Comparison of ENCODE assay signal across 19 mouse cellular contexts in the genomic region with DNA sequence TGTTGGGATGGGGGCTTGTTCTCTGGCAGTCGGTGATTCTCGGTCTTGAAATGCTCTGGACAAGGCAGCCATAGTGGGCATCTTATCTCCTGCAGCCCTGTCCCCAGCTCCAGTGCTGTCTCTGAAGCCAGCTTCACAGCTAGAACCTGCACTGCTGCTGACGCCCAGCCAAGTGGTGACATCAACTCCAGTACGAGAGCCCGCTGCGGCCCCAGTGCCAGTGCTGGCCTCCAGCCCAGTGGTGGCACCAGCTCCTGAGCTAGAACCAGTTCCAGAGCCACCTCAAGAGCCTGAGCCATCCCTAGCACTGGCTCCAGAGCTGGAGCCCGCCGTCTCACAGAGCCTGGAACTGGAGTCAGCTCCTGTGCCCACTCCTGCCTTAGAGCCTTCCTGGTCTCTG. TPM values are rescaled to one million over a fixed set of nuclear protein-coding genes. Genes with fewer than 3 reads are reported as not detected.
DNase-seq lines count a peak whose midpoint lies in the region; ATAC-seq lines count a peak whose summit lies in the region.
"Had no signal": no experiment of that assay in that cellular context is flagged by ENCODE, and none has a peak within 500 bp of the region (broad histone marks: within the 10 kb centered on the region; RNA-seq: fewer than 3 reads in every experiment).

No protein-coding gene starts in this region.

- ATAC-seq in hindbrain, embryonic 14.5 days (ENCODE audit: low FRiP score), result no peak
- no peak for ATAC-seq in midbrain, embryonic 13.5 days
- no peak for ATAC-seq in midbrain, embryonic 15.5 days (replicated peaks)
- ATAC-seq in cerebellum, adult (ENCODE audit: insufficient number of reproducible peaks, low FRiP score, low TSS enrichment), result peak; percentile 47; the same call in 1 of the 2 replicates
- ATAC-seq: forebrain, postnatal 0 days; hindbrain, embryonic 16.5 days; Patski had no signal

- H3K4me2 ChIP-seq in hindbrain, embryonic 14.5 days (replicated peaks), result no peak overlapping the region
- H3K4me2 ChIP-seq in midbrain, embryonic 13.5 days (replicated peaks), result no peak overlapping the region
- H3K4me2 ChIP-seq in midbrain, embryonic 15.5 days, result no peak overlapping the region
- H3K4me2 ChIP-seq: liver, embryonic 11.5 days had no signal

- peak overlapping the region; percentile 35; the same call in 1 of the 2 replicates for H3K27ac ChIP-seq in hindbrain, embryonic 10.5 days
- H3K27ac ChIP-seq in hindbrain, embryonic 14.5 days, result no peak overlapping the region
- H3K27ac ChIP-seq in midbrain, embryonic 13.5 days, result no peak overlapping the region
- H3K27ac ChIP-seq in midbrain, embryonic 15.5 days, result no peak overlapping the region

- peaks cover 80% of the 10 kb centered on the region for H3K36me3 ChIP-seq in hindbrain, embryonic 10.5 days
- H3K36me3 ChIP-seq in hindbrain, embryonic 14.5 days (replicated peaks; ENCODE audit: control insufficient read depth, insufficient read depth), result peaks cover 82% of the 10 kb centered on the region
- peaks cover 76% of the 10 kb centered on the region for H3K36me3 ChIP-seq in midbrain, embryonic 13.5 days
- peaks cover 60% of the 10 kb centered on the region for H3K36me3 ChIP-seq in midbrain, embryonic 15.5 days (replicated peaks)

- no peak for DNase-seq in hindbrain, embryonic 10.5 days (ENCODE audit: low spot score)
- DNase-seq in hindbrain, embryonic 14.5 days (ENCODE audit: low spot score), result no peak
- DNase-seq in cerebellum, postnatal 25 days, result peak; percentile 97 to 98
- DNase-seq in gastrocnemius, postnatal 4 days (ENCODE audit: low spot score in 2 of 2), result no peak
- DNase-seq: forebrain, postnatal 0 days; lung, postnatal 10 days; thymus, postnatal 36 days had no signal

- WGBS in hindbrain, embryonic 10.5 days, result 93% methylated on average over 8 of the region's 8 CpGs
- WGBS in hindbrain, embryonic 14.5 days, result 86% methylated on average over 8 of the region's 8 CpGs
- 95% methylated on average over 8 of the region's 8 CpGs for WGBS in midbrain, embryonic 13.5 days
- WGBS in midbrain, embryonic 15.5 days, result 91% methylated on average over 8 of the region's 8 CpGs

- H3K27me3 ChIP-seq in hindbrain, embryonic 10.5 days (ENCODE audit: insufficient read depth, poor library complexity, severe bottlenecking), result no peaks in the 10 kb centered on the region
- no peaks in the 10 kb centered on the region for H3K27me3 ChIP-seq in hindbrain, embryonic 14.5 days (ENCODE audit: control insufficient read depth, insufficient read depth, low read length)
- H3K27me3 ChIP-seq in midbrain, embryonic 13.5 days, result no peaks in the 10 kb centered on the region
- no peaks in the 10 kb centered on the region for H3K27me3 ChIP-seq in midbrain, embryonic 15.5 days (replicated peaks)
- H3K27me3 ChIP-seq: Patski had no signal

- peaks cover 47% of the 10 kb centered on the region for H3K4me1 ChIP-seq in hindbrain, embryonic 10.5 days (replicated peaks)
- peaks cover 15% of the 10 kb centered on the region for H3K4me1 ChIP-seq in hindbrain, embryonic 14.5 days (replicated peaks; ENCODE audit: control insufficient read depth, insufficient read depth, low read length)
- H3K4me1 ChIP-seq in midbrain, embryonic 13.5 days (replicated peaks), result peaks cover 20% of the 10 kb centered on the region
- peaks cover 19% of the 10 kb centered on the region for H3K4me1 ChIP-seq in midbrain, embryonic 15.5 days

- H3K4me3 ChIP-seq in hindbrain, embryonic 10.5 days, result no peak overlapping the region
- no peak overlapping the region for H3K4me3 ChIP-seq in hindbrain, embryonic 14.5 days (replicated peaks; ENCODE audit: low read length)
- no peak overlapping the region for H3K4me3 ChIP-seq in midbrain, embryonic 13.5 days (replicated peaks)
- H3K4me3 ChIP-seq in midbrain, embryonic 15.5 days, result no peak overlapping the region

- no peak overlapping the region for H3K9ac ChIP-seq in hindbrain, embryonic 14.5 days
- H3K9ac ChIP-seq in midbrain, embryonic 13.5 days (replicated peaks), result 0 out of 2 replicates have a peak overlapping the region, but pooled peaks have one; percentile 19
- no peak overlapping the region for H3K9ac ChIP-seq in midbrain, embryonic 15.5 days
- H3K9ac ChIP-seq: forebrain, postnatal 0 days had no signal

- H3K9me3 ChIP-seq in hindbrain, embryonic 10.5 days, result no peaks in the 10 kb centered on the region
- no peaks in the 10 kb centered on the region for H3K9me3 ChIP-seq in hindbrain, embryonic 14.5 days (ENCODE audit: control insufficient read depth, low read length)
- no peaks in the 10 kb centered on the region for H3K9me3 ChIP-seq in midbrain, embryonic 13.5 days
- H3K9me3 ChIP-seq in midbrain, embryonic 15.5 days, result no peaks in the 10 kb centered on the region

RNA-seq across cellular contexts. Expression of a gene that starts 19.3 kb away (rescaled TPM):
- polyA plus RNA-seq in hindbrain, embryonic 10.5 days (2016; fragmentation: Nextera tagmentation; extraction: Ambion mirVana), result not detected in 2 replicates
- polyA plus RNA-seq in hindbrain, embryonic 14.5 days (2014; fragmentation: Nextera tagmentation; extraction: Ambion mirVana), result not detected in 2 replicates
- 0.07 and 0.13 TPM in 2 replicates for polyA plus RNA-seq in midbrain, embryonic 13.5 days (2015; fragmentation: Nextera tagmentation; extraction: Ambion mirVana)
- 0.10 and 0.13 TPM in 2 replicates for polyA plus RNA-seq in midbrain, embryonic 15.5 days (2015; fragmentation: Nextera tagmentation; extraction: Ambion mirVana)
- not detected for total RNA-seq in gastrocnemius, postnatal 4 days (2021)
- total RNA-seq: adrenal gland, adult 18-20 months; common myeloid progenitor, adult 5-6 weeks; forebrain, postnatal 0 days; left cerebral cortex, adult 18-20 months had no signal
- polyA plus RNA-seq: embryonic facial prominence, embryonic 14.5 days; forebrain, postnatal 0 days; hindbrain, embryonic 16.5 days; kidney, embryonic 14.5 days; liver, embryonic 11.5 days; neural tube, embryonic 14.5 days; Patski had no signal

RNA-seq across cellular contexts. Expression of a gene that starts 31.0 kb away (rescaled TPM):
- 48.5 and 67.5 TPM in 2 replicates for polyA plus RNA-seq in hindbrain, embryonic 10.5 days (2016; fragmentation: Nextera tagmentation; extraction: Ambion mirVana)
- polyA plus RNA-seq in hindbrain, embryonic 14.5 days (2014; fragmentation: Nextera tagmentation; extraction: Ambion mirVana), result 92.9 and 95.5 TPM in 2 replicates
- polyA plus RNA-seq in midbrain, embryonic 13.5 days (2015; fragmentation: Nextera tagmentation; extraction: Ambion mirVana), result 70.8 and 82.0 TPM in 2 replicates
- 92.0 and 94.8 TPM in 2 replicates for polyA plus RNA-seq in midbrain, embryonic 15.5 days (2015; fragmentation: Nextera tagmentation; extraction: Ambion mirVana)
- total RNA-seq in gastrocnemius, postnatal 4 days (2021), result 10 to 100 TPM; 68.2 to 79.3 TPM

RNA-seq across cellular contexts. Expression of a gene that starts 38.0 kb away (rescaled TPM):
- polyA plus RNA-seq in hindbrain, embryonic 10.5 days (2016; fragmentation: Nextera tagmentation; extraction: Ambion mirVana), result 0.70 TPM in 1 of 2 replicates, not detected in the other
- 0.90 and 2.9 TPM in 2 replicates for polyA plus RNA-seq in hindbrain, embryonic 14.5 days (2014; fragmentation: Nextera tagmentation; extraction: Ambion mirVana)
- polyA plus RNA-seq in midbrain, embryonic 13.5 days (2015; fragmentation: Nextera tagmentation; extraction: Ambion mirVana), result 1.0 and 1.5 TPM in 2 replicates
- 1.4 and 2.4 TPM in 2 replicates for polyA plus RNA-seq in midbrain, embryonic 15.5 days (2015; fragmentation: Nextera tagmentation; extraction: Ambion mirVana)
- 1 to 10 TPM; 1.7 to 2.7 TPM for total RNA-seq in gastrocnemius, postnatal 4 days (2021)
- total RNA-seq: common myeloid progenitor, adult 5-6 weeks; forebrain, postnatal 0 days had no signal
- polyA plus RNA-seq: neural tube, embryonic 14.5 days; Patski had no signal

RNA-seq across cellular contexts. Expression of a gene that starts 39.7 kb away (rescaled TPM):
- polyA plus RNA-seq in hindbrain, embryonic 10.5 days (2016; fragmentation: Nextera tagmentation; extraction: Ambion mirVana), result 59.8 and 61.0 TPM in 2 replicates
- 28.6 and 29.3 TPM in 2 replicates for polyA plus RNA-seq in hindbrain, embryonic 14.5 days (2014; fragmentation: Nextera tagmentation; extraction: Ambion mirVana)
- polyA plus RNA-seq in midbrain, embryonic 13.5 days (2015; fragmentation: Nextera tagmentation; extraction: Ambion mirVana), result 51.0 and 51.6 TPM in 2 replicates
- polyA plus RNA-seq in midbrain, embryonic 15.5 days (2015; fragmentation: Nextera tagmentation; extraction: Ambion mirVana), result 48.2 and 49.2 TPM in 2 replicates
- 10 to 100 TPM; 14.8 TPM for total RNA-seq in gastrocnemius, postnatal 4 days (2021)

RNA-seq across cellular contexts. Expression of a gene that starts 47.2 kb away (rescaled TPM):
- 0.14 TPM in 1 of 2 replicates, not detected in the other for polyA plus RNA-seq in hindbrain, embryonic 10.5 days (2016; fragmentation: Nextera tagmentation; extraction: Ambion mirVana)
- 1.3 and 1.7 TPM in 2 replicates for polyA plus RNA-seq in hindbrain, embryonic 14.5 days (2014; fragmentation: Nextera tagmentation; extraction: Ambion mirVana)
- polyA plus RNA-seq in midbrain, embryonic 13.5 days (2015; fragmentation: Nextera tagmentation; extraction: Ambion mirVana), result 0.54 and 1.4 TPM in 2 replicates
- 1.1 and 1.4 TPM in 2 replicates for polyA plus RNA-seq in midbrain, embryonic 15.5 days (2015; fragmentation: Nextera tagmentation; extraction: Ambion mirVana)
- 1 to 10 TPM; 3.0 to 5.1 TPM for total RNA-seq in gastrocnemius, postnatal 4 days (2021)
- total RNA-seq: common myeloid progenitor, adult 5-6 weeks had no signal
- polyA plus RNA-seq: Patski had no signal

Comparison
In these comparisons a context has a peak if more than half of its experiments do, and no peak if none do; other contexts are left out.
1. DNase-seq: peak in cerebellum, postnatal 25 days (2 of 2); none in hindbrain, embryonic 10.5 days (single experiment), hindbrain, embryonic 14.5 days (single experiment) and gastrocnemius, postnatal 4 days (0 of 2).